Mouse (Mus musculus) cerebellum, adult 2 months (tissue): ENCODE measurements at regions not wholly inside any gene's neighbourhood (a gene's known extent, or its start where the extent isn't known, plus 50 kb on each side); places are given as distances from the start of the nearest gene placed in this dataset.

Experiments
- CTCF ChIP-seq: fragments of 200-500 bp; IDR thresholded peaks from 2 replicates; pipeline ENCODE4 v1.5.1; 2011; ENCODE audit warnings: low read depth, mild to moderate bottlenecking, control low read depth, low read length, moderate library complexity, borderline replicate concordance; ENCODE audit not compliant: insufficient read depth
- POLR2A ChIP-seq: fragments of 200-500 bp; IDR thresholded peaks from 2 replicates; pipeline ENCODE4 v1.6.1; 2011; ENCODE audit warnings: low read length, control low read depth, borderline replicate concordance; ENCODE audit not compliant: insufficient read depth

- TF ChIP-seq CTCF (no peak), POLR2A (no peak)
Observed at GRCm38 (mm10) chr10:60904351-60904750, 73.0 kb upstream of the Unc5b start.
